In the genomic region with DNA sequence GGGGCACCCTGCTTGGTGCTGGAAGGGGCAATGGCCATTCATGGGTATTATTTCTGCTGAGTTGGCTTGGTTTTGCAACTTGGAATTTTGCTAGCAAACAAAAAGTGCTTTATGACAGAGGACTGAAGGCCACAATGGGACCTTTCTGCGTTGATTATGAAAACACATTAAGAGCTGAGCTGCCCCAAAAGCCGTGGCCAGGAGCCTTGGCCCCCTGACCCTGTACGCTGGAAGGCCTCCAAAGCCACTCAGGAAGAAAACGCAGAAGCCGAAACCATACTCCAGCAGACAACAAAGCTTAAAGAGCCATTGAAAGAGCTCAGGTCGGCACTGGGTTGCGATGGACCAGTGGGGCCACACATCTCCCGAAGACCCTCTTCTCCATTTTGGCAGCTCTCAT, we compare ENCODE assay signal across 10 mouse cellular contexts. TPM values are rescaled to one million over a fixed set of nuclear protein-coding genes. Genes with fewer than 3 reads are reported as not detected.
A peak's percentile ranks its signal among the peaks of the same experiment; 100 is the strongest.
DNase-seq lines count a peak whose midpoint lies in the region; ATAC-seq and TF ChIP-seq lines count a peak whose summit lies in the region.
"Had no signal": no experiment of that assay in that cellular context is flagged by ENCODE, and none has a peak within 500 bp of the region (broad histone marks: within the 10 kb centered on the region; RNA-seq: fewer than 3 reads in every experiment).

No protein-coding gene starts in this region.

- H3K27ac ChIP-seq in kidney, adult 2 months (ENCODE audit: insufficient read depth, low read depth, low read length), result 0 out of 2 replicates have a peak overlapping the region, but pooled peaks have one; percentile 10
- H3K27ac ChIP-seq: liver, embryonic 14.5 days had no signal

- no peaks in the 10 kb centered on the region for H3K36me3 ChIP-seq in kidney, adult 2 months (ENCODE audit: control insufficient read depth, insufficient read depth, low read length)

- ATAC-seq in megakaryocyte-erythroid progenitor cell, adult 5-6 weeks (replicated peaks; ENCODE audit: low FRiP score, low TSS enrichment, poor library complexity, severe bottlenecking), result no peak
- no peak for ATAC-seq in megakaryocyte progenitor cell, adult 5-6 weeks (replicated peaks; ENCODE audit: poor library complexity)
- no peak for ATAC-seq in erythroblast, adult 5-6 weeks (replicated peaks; ENCODE audit: low FRiP score, poor library complexity, severe bottlenecking)

- 55% methylated on average over 8 of the region's 8 CpGs for WGBS in kidney, adult 2 months

- no peak for TF ChIP-seq POLR2A in kidney, adult 2 months (IDR thresholded peaks at IDR 0.05; ENCODE audit: low read depth, low read length)

- no peaks in the 10 kb centered on the region for H3K27me3 ChIP-seq in kidney, adult 2 months (replicated peaks; ENCODE audit: control insufficient read depth, insufficient read depth, low read length)

- peak; percentile 67 for DNase-seq in kidney, adult 2 months
- no peak for DNase-seq in kidney, adult 9 months
- DNase-seq in adipocyte (ENCODE audit: low spot score), result peak; percentile 52
- DNase-seq in adrenal gland, postnatal 10 days, result peak; percentile 87
- DNase-seq in kidney, postnatal 25 days, result peak; percentile 63 to 69
- DNase-seq: gastrocnemius, postnatal 10 days had no signal

- no peak overlapping the region for H3K4me3 ChIP-seq in kidney, adult 2 months (ENCODE audit: insufficient read depth, low read depth, low read length)

- H3K4me1 ChIP-seq in kidney, adult 2 months (ENCODE audit: control insufficient read depth, insufficient read depth, low read length), result 0 out of 2 replicates have a peak, but pooled peaks cover 3% of the 10 kb centered on the region

- no peak for TF ChIP-seq CTCF in kidney, adult 2 months (conservative IDR thresholded peaks at IDR 0.05; ENCODE audit: insufficient read depth, insufficient read length, low read depth, low read length)

RNA-seq across cellular contexts. Expression of gene Ksr1, which starts 47.2 kb away (rescaled TPM):
- 7.8 and 9.8 TPM in 2 replicates for polyA plus RNA-seq in kidney, adult 2 months (2012; rRNA removed)
- total RNA-seq in adrenal gland, postnatal 10 days (2021), result 10 to 100 TPM; 12.0 to 17.3 TPM
- 5.4 and 11.9 TPM in 2 replicates for total RNA-seq in megakaryocyte-erythroid progenitor cell, adult 5-6 weeks (2014; fragmentation: Nextera tagmentation)
- total RNA-seq in megakaryocyte-erythroid progenitor cell, adult 5-6 weeks (2017), result 10.6 and 13.6 TPM in 2 replicates
- 7.1 and 8.7 TPM in 2 replicates for total RNA-seq in megakaryocyte progenitor cell, adult 5-6 weeks (2015)
- 6.0 and 7.2 TPM in 2 replicates for total RNA-seq in megakaryocyte progenitor cell, adult 5-6 weeks (2017)
- total RNA-seq in erythroblast, adult 5-6 weeks (2015; ENCODE audit: low replicate concordance), result 4.2 and 6.3 TPM in 2 replicates
- total RNA-seq in erythroblast, adult 5-6 weeks (2017; ENCODE audit: low replicate concordance), result 7.2 and 21.1 TPM in 2 replicates
